Mouse (Mus musculus): ENCODE measurements around the gene Dcaf5. TPM values are rescaled to one million over a fixed set of nuclear protein-coding genes. Genes with fewer than 3 reads are reported as not detected.

Dcaf5 gene
- total and polyA plus RNA-seq, 3 experiments = 8.2 to 13.2 (median 13.0) TPM

DNA sequence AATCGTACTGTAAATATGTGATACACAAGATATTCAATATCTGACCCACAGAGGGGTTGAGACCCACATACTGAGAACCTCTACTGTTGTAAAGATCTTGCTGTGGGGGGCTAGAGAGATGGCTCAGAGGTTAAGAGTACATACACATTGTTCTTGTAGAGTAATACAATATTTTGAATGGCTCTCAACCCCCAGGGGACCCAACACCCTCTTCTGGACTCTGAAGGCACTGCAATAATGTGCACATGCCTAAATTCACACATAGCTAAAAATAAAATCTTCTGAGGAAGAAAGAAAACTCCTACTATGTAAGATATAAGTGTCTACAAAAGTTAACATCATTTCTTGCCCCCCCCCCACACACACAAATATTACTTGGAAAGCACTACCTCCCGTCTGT lies 4.6 kb upstream of the Dcaf5 start:
- Histone ChIP-seq H3K9ac (ENCODE audit: insufficient read depth, low read depth) (no peak overlapping the region), H3K4me2 (ENCODE audit: insufficient read depth, low read depth, poor library complexity, severe bottlenecking) (no peak overlapping the region), H3K4me3 (replicated peaks in 1 of 3; ENCODE audit: low read depth in 2 of 3, low read length in 2 of 3, poor library complexity in 1 of 3) (no peak overlapping the region), H3K79me2 (replicated peaks; ENCODE audit: control insufficient read depth, extremely low read depth, insufficient read depth, poor library complexity, severe bottlenecking) (0 out of 2 replicates have a peak, but pooled peaks cover under 1% of the 10 kb centered on the region), H3K36me3 (replicated peaks in 1 of 2; ENCODE audit: control insufficient read depth in 1 of 2, insufficient read depth in 1 of 2, low read length in 1 of 2) (no peaks in the 10 kb centered on the region), H3K27ac (ENCODE audit: insufficient read depth, low read depth) (no peak overlapping the region), H3K4me1 (ENCODE audit: control insufficient read depth in 1 of 2, insufficient read depth in 2 of 2) (peaks cover 0 to 3% of the 10 kb centered on the region in 2 experiments; a peak in 1 of 4 replicates), H3K27me3 (replicated peaks) (peaks cover 8% of the 10 kb centered on the region), H3K9me3 (replicated peaks; ENCODE audit: low read length) (no peaks in the 10 kb centered on the region)
- TF ChIP-seq GABPA (IDR thresholded peaks at IDR 0.05; ENCODE audit: insufficient replicate concordance, low read depth, low read length) (no peak), ZMIZ1 (IDR thresholded peaks at IDR 0.05; ENCODE audit: low read depth, low read length) (no peak), KAT2A (IDR thresholded peaks at IDR 0.05; ENCODE audit: insufficient replicate concordance, low read length) (0 out of 2 replicates have a peak, but pooled peaks have one; percentile 61), MEF2A (IDR thresholded peaks at IDR 0.05; ENCODE audit: borderline replicate concordance, low read depth, low read length) (no peak), USF2 (conservative IDR thresholded peaks at IDR 0.05; ENCODE audit: low read depth, low read length) (no peak), RAD21 (IDR thresholded peaks at IDR 0.05; ENCODE audit: low read depth, low read length) (no peak; the same call in 1 of the 2 replicates), RCOR1 (conservative IDR thresholded peaks at IDR 0.05; ENCODE audit: low read depth, low read length) (no peak), TCF12 (IDR thresholded peaks at IDR 0.05; ENCODE audit: low read depth, low read length) (no peak), MAX (IDR thresholded peaks at IDR 0.05; ENCODE audit: low read length) (no peak), JUN (IDR thresholded peaks at IDR 0.05; ENCODE audit: insufficient read depth, low read depth, low read length) (no peak), IRF4 (IDR thresholded peaks at IDR 0.05; ENCODE audit: low read depth, low read length) (no peak), ZC3H11A (IDR thresholded peaks at IDR 0.05; ENCODE audit: low read depth, low read length) (no peak), ZNF384 (IDR thresholded peaks at IDR 0.05; ENCODE audit: low read depth, low read length) (no peak), BHLHE40 (IDR thresholded peaks at IDR 0.05; ENCODE audit: low read depth, low read length) (0 out of 2 replicates have a peak, but pooled peaks have one; percentile 14), MAZ (IDR thresholded peaks at IDR 0.05; ENCODE audit: low read depth, low read length) (no peak), TBP (conservative IDR thresholded peaks at IDR 0.05; ENCODE audit: low read depth, low read length) (no peak), SMC3 (IDR thresholded peaks at IDR 0.05; ENCODE audit: low read depth, low read length) (peak; percentile 21), MAFK (IDR thresholded peaks at IDR 0.05; ENCODE audit: insufficient replicate concordance, low read length) (no peak), MYC (IDR thresholded peaks at IDR 0.05; ENCODE audit: low read depth, low read length) (0 out of 2 replicates have a peak, but pooled peaks have one; percentile 21), PAX5 (IDR thresholded peaks at IDR 0.05; ENCODE audit: low read length) (no peak), CTCF (conservative IDR thresholded peaks at IDR 0.05 in 1 of 2, IDR thresholded peaks at IDR 0.05 in 1 of 2; ENCODE audit: low read depth in 2 of 2, low read length in 2 of 2) (peak; percentile 32 to 65; a peak in 3 of 4 replicates)
- in situ Hi-C loops (cut with MboI; ENCODE audit: low pct_ligation_motif_present, low pct_unique_long_range_greater_than_20kb, low sequenced_read_pairs) = no loop called here
- dilution Hi-C loops (cut with MboI; ENCODE audit: extremely low pct_ligation_motif_present, extremely low pct_unique_long_range_greater_than_20kb, low sequenced_read_pairs) = no loop called here
- DNase-seq (ENCODE audit: extremely low read depth) = no peak

Data from CH12.LX (cell line).